Mouse (Mus musculus): Measurements from ENCODE around the gene Tmem232. TPM values are rescaled to one million over a fixed set of nuclear protein-coding genes. Genes with fewer than 3 reads are reported as not detected.
"Not testable (repeated sequence)": the region's sequence is repeated elsewhere in the genome, so short reads cannot be mapped to it uniquely, and the experiment has no call there.

The Tmem232 gene
- polyA plus RNA-seq, 1 experiment from 2014 or later = 0.49 TPM

- no peaks in the 10 kb centered on the region for H3K4me1 ChIP-seq (replicated peaks; ENCODE audit: control insufficient read depth, insufficient read depth, low read length)
- 89% methylated on average over 4 of the region's 4 CpGs for WGBS
Measured at GRCm38 (mm10) chr17:65550357-65550756, 9.8 kb upstream of the Tmem232 start.

GRCm38 (mm10) chr17:65548698-65549365 is 8.2 kb upstream of the Tmem232 start:
- no peaks in the 10 kb centered on the region for H3K9me3 ChIP-seq (ENCODE audit: control insufficient read depth, low read length)
- ATAC-seq = peak; percentile 58

More at GRCm38 (mm10) chr17:65550357-65550756, 9.8 kb upstream of the Tmem232 start:
- H3K27ac ChIP-seq (ENCODE audit: low read length) = no peak overlapping the region
- no peak overlapping the region for H3K4me2 ChIP-seq (ENCODE audit: low read length)
- no peak overlapping the region for H3K9ac ChIP-seq (replicated peaks; ENCODE audit: low read depth, low read length)
- no peaks in the 10 kb centered on the region for H3K36me3 ChIP-seq (ENCODE audit: control insufficient read depth, insufficient read depth)
- no peak overlapping the region for H3K4me3 ChIP-seq (replicated peaks; ENCODE audit: low read length)
- no peaks in the 10 kb centered on the region for H3K9me3 ChIP-seq (ENCODE audit: control insufficient read depth, low read length)
- no peak for ATAC-seq
- H3K27me3 ChIP-seq (replicated peaks; ENCODE audit: control insufficient read depth, insufficient read depth, low read length) = no peaks in the 10 kb centered on the region

GRCm38 (mm10) chr17:65546221-65546620 is 5.6 kb upstream of the Tmem232 start:
- 94% methylated on average over 4 of the region's 4 CpGs for WGBS
- not testable (repeated sequence) for H3K9me3 ChIP-seq (ENCODE audit: control insufficient read depth, low read length); H3K4me1 ChIP-seq (replicated peaks; ENCODE audit: control insufficient read depth, insufficient read depth, low read length); H3K4me3 ChIP-seq (replicated peaks; ENCODE audit: low read length); H3K9ac ChIP-seq (replicated peaks; ENCODE audit: low read depth, low read length); H3K27me3 ChIP-seq (replicated peaks; ENCODE audit: control insufficient read depth, insufficient read depth, low read length); ATAC-seq; H3K36me3 ChIP-seq (ENCODE audit: control insufficient read depth, insufficient read depth); H3K4me2 ChIP-seq (ENCODE audit: low read length); H3K27ac ChIP-seq (ENCODE audit: low read length)

More at GRCm38 (mm10) chr17:65548698-65549365, 8.2 kb upstream of the Tmem232 start:
- Histone ChIP-seq H3K4me1 (replicated peaks; ENCODE audit: control insufficient read depth, insufficient read depth, low read length) (no peaks in the 10 kb centered on the region), H3K4me2 (ENCODE audit: low read length) (no peak overlapping the region), H3K9ac (replicated peaks; ENCODE audit: low read depth, low read length) (no peak overlapping the region), H3K27me3 (replicated peaks; ENCODE audit: control insufficient read depth, insufficient read depth, low read length) (no peaks in the 10 kb centered on the region), H3K27ac (ENCODE audit: low read length) (no peak overlapping the region), H3K36me3 (ENCODE audit: control insufficient read depth, insufficient read depth) (no peaks in the 10 kb centered on the region), H3K4me3 (replicated peaks; ENCODE audit: low read length) (no peak overlapping the region)
- WGBS = 54% methylated on average over 18 of the region's 18 CpGs

- H3K4me2 ChIP-seq (ENCODE audit: low read length) = no peak overlapping the region
- no peak overlapping the region for H3K9ac ChIP-seq (replicated peaks; ENCODE audit: low read depth, low read length)
- WGBS = 26% methylated on average over 3 of the region's 3 CpGs
- H3K4me3 ChIP-seq (replicated peaks; ENCODE audit: low read length) = no peak overlapping the region
- H3K27me3 ChIP-seq (replicated peaks; ENCODE audit: control insufficient read depth, insufficient read depth, low read length) = no peaks in the 10 kb centered on the region
- no peaks in the 10 kb centered on the region for H3K9me3 ChIP-seq (ENCODE audit: control insufficient read depth, low read length)
- no peak overlapping the region for H3K27ac ChIP-seq (ENCODE audit: low read length)
- H3K36me3 ChIP-seq (ENCODE audit: control insufficient read depth, insufficient read depth) = no peaks in the 10 kb centered on the region
- ATAC-seq = peak; percentile 31; the same call in 1 of the 2 replicates
- 0 out of 2 replicates have a peak, but pooled peaks cover 3% of the 10 kb centered on the region for H3K4me1 ChIP-seq (replicated peaks; ENCODE audit: control insufficient read depth, insufficient read depth, low read length)
Measured at GRCm38 (mm10) chr17:65536156-65536555, 4.4 kb downstream of the Tmem232 start.

GRCm38 (mm10) chr17:65532381-65532780 is 8.2 kb downstream of the Tmem232 start:
- not testable (repeated sequence) for ATAC-seq; H3K36me3 ChIP-seq (ENCODE audit: control insufficient read depth, insufficient read depth); H3K4me1 ChIP-seq (replicated peaks; ENCODE audit: control insufficient read depth, insufficient read depth, low read length); H3K4me2 ChIP-seq (ENCODE audit: low read length); H3K27me3 ChIP-seq (replicated peaks; ENCODE audit: control insufficient read depth, insufficient read depth, low read length); H3K27ac ChIP-seq (ENCODE audit: low read length); H3K4me3 ChIP-seq (replicated peaks; ENCODE audit: low read length); H3K9ac ChIP-seq (replicated peaks; ENCODE audit: low read depth, low read length); H3K9me3 ChIP-seq (ENCODE audit: control insufficient read depth, low read length)

- H3K4me2 ChIP-seq (ENCODE audit: low read length) = no peak overlapping the region
- H3K27ac ChIP-seq (ENCODE audit: low read length) = no peak overlapping the region
- H3K4me1 ChIP-seq (replicated peaks; ENCODE audit: control insufficient read depth, insufficient read depth, low read length) = no peaks in the 10 kb centered on the region
- no peak for ATAC-seq
- H3K9me3 ChIP-seq (ENCODE audit: control insufficient read depth, low read length) = no peaks in the 10 kb centered on the region
- H3K9ac ChIP-seq (replicated peaks; ENCODE audit: low read depth, low read length) = no peak overlapping the region
- no peaks in the 10 kb centered on the region for H3K36me3 ChIP-seq (ENCODE audit: control insufficient read depth, insufficient read depth)
- H3K27me3 ChIP-seq (replicated peaks; ENCODE audit: control insufficient read depth, insufficient read depth, low read length) = no peaks in the 10 kb centered on the region
- no peak overlapping the region for H3K4me3 ChIP-seq (replicated peaks; ENCODE audit: low read length)
- WGBS = 87% methylated on average over 5 of the region's 5 CpGs
Measured at GRCm38 (mm10) chr17:65527529-65527928, 13.1 kb downstream of the Tmem232 start.

- Histone ChIP-seq H3K4me2 (ENCODE audit: low read length) (no peak overlapping the region), H3K4me3 (replicated peaks; ENCODE audit: low read length) (no peak overlapping the region), H3K27ac (ENCODE audit: low read length) (no peak overlapping the region), H3K9me3 (ENCODE audit: control insufficient read depth, low read length) (peaks cover 3% of the 10 kb centered on the region; the same call in 1 of the 2 replicates), H3K27me3 (replicated peaks; ENCODE audit: control insufficient read depth, insufficient read depth, low read length) (no peaks in the 10 kb centered on the region), H3K4me1 (replicated peaks; ENCODE audit: control insufficient read depth, insufficient read depth, low read length) (no peaks in the 10 kb centered on the region), H3K9ac (replicated peaks; ENCODE audit: low read depth, low read length) (no peak overlapping the region), H3K36me3 (ENCODE audit: control insufficient read depth, insufficient read depth) (no peaks in the 10 kb centered on the region)
- WGBS = 83% methylated on average over 3 of the region's 3 CpGs
- no peak for ATAC-seq
Measured at GRCm38 (mm10) chr17:65513517-65513916, 27.1 kb downstream of the Tmem232 start.

GRCm38 (mm10) chr17:65484654-65485053 is 55.9 kb downstream of the Tmem232 start:
- 83% methylated on average over 10 of the region's 10 CpGs for WGBS
- H3K27ac ChIP-seq (ENCODE audit: low read length) = no peak overlapping the region
- no peak for ATAC-seq
- H3K27me3 ChIP-seq (replicated peaks; ENCODE audit: control insufficient read depth, insufficient read depth, low read length) = no peaks in the 10 kb centered on the region
- H3K9ac ChIP-seq (replicated peaks; ENCODE audit: low read depth, low read length) = no peak overlapping the region
- H3K9me3 ChIP-seq (ENCODE audit: control insufficient read depth, low read length) = no peaks in the 10 kb centered on the region
- H3K4me3 ChIP-seq (replicated peaks; ENCODE audit: low read length) = no peak overlapping the region
- H3K4me2 ChIP-seq (ENCODE audit: low read length) = no peak overlapping the region
- H3K4me1 ChIP-seq (replicated peaks; ENCODE audit: control insufficient read depth, insufficient read depth, low read length) = no peaks in the 10 kb centered on the region
- no peaks in the 10 kb centered on the region for H3K36me3 ChIP-seq (ENCODE audit: control insufficient read depth, insufficient read depth)

GRCm38 (mm10) chr17:65476747-65477146 is 63.8 kb downstream of the Tmem232 start:
- Histone ChIP-seq H3K27ac (ENCODE audit: low read length) (no peak overlapping the region), H3K4me2 (ENCODE audit: low read length) (no peak overlapping the region), H3K4me1 (replicated peaks; ENCODE audit: control insufficient read depth, insufficient read depth, low read length) (no peaks in the 10 kb centered on the region), H3K27me3 (replicated peaks; ENCODE audit: control insufficient read depth, insufficient read depth, low read length) (no peaks in the 10 kb centered on the region), H3K36me3 (ENCODE audit: control insufficient read depth, insufficient read depth) (no peaks in the 10 kb centered on the region), H3K9me3 (ENCODE audit: control insufficient read depth, low read length) (no peaks in the 10 kb centered on the region), H3K9ac (replicated peaks; ENCODE audit: low read depth, low read length) (no peak overlapping the region), H3K4me3 (replicated peaks; ENCODE audit: low read length) (no peak overlapping the region)
- 93% methylated on average over 10 of the region's 10 CpGs for WGBS
- ATAC-seq = no peak

- Histone ChIP-seq H3K4me3 (replicated peaks; ENCODE audit: low read length) (no peak overlapping the region), H3K9ac (replicated peaks; ENCODE audit: low read depth, low read length) (no peak overlapping the region), H3K27ac (ENCODE audit: low read length) (no peak overlapping the region), H3K4me1 (replicated peaks; ENCODE audit: control insufficient read depth, insufficient read depth, low read length) (no peaks in the 10 kb centered on the region), H3K9me3 (ENCODE audit: control insufficient read depth, low read length) (no peaks in the 10 kb centered on the region), H3K27me3 (replicated peaks; ENCODE audit: control insufficient read depth, insufficient read depth, low read length) (no peaks in the 10 kb centered on the region), H3K36me3 (ENCODE audit: control insufficient read depth, insufficient read depth) (no peaks in the 10 kb centered on the region), H3K4me2 (ENCODE audit: low read length) (no peak overlapping the region)
- no peak for ATAC-seq
Measured at GRCm38 (mm10) chr17:65450818-65451217, 89.8 kb downstream of the Tmem232 start.
